Mouse (Mus musculus) brown adipose tissue, adult 24 weeks (tissue): ENCODE measurements around the gene Adarb2. TPM values are rescaled to one million over a fixed set of nuclear protein-coding genes. Genes with fewer than 3 reads are reported as not detected.

ENCODE experiments used
- H3K27ac ChIP-seq: fragments of 200-500 bp; replicated peaks from 2 replicates; pipeline ENCODE4 v1.5.1; 2012; ENCODE audit warnings: low read depth, mild to moderate bottlenecking, low read length
- H3K4me1 ChIP-seq: fragments of 200-500 bp; 2 replicates; pipeline ENCODE4 v1.6.1; 2012; ENCODE audit warnings: low read length, mixed read lengths; ENCODE audit not compliant: control insufficient read depth, insufficient read depth, insufficient read length
- H3K4me3 ChIP-seq: fragments of 200-500 bp; 2 replicates; pipeline ENCODE4 v1.5.1; 2012; ENCODE audit warnings: low read depth, mild to moderate bottlenecking, low read length, moderate library complexity; ENCODE audit not compliant: insufficient read depth
- polyA plus RNA-seq: library from polyadenylated mRNA; stranded (reverse); fragments of >200 nt; gene quantifications from 2 replicates; pipeline ENCODE4 v1.2.4, GENCODE M21; 2012; ENCODE audit not compliant: missing spikeins, insufficient read depth, insufficient read length

Gene Adarb2
- polyA plus RNA-seq, 1 experiment: not detected

- Histone ChIP-seq H3K4me3 (no peak overlapping the region), H3K4me1 (no peaks in the 10 kb centered on the region), H3K27ac (no peak overlapping the region)
Observed at GRCm38 (mm10) chr13:8633385-8634337, 431.0 kb downstream of the Adarb2 start.

- Histone ChIP-seq H3K27ac (no peak overlapping the region), H3K4me3 (no peak overlapping the region), H3K4me1 (no peaks in the 10 kb centered on the region)
Observed at GRCm38 (mm10) chr13:8642084-8642483, 439.4 kb downstream of the Adarb2 start.

- Histone ChIP-seq H3K27ac (no peak overlapping the region), H3K4me1 (no peaks in the 10 kb centered on the region), H3K4me3 (no peak overlapping the region)
Observed at GRCm38 (mm10) chr13:8643920-8644319, 441.3 kb downstream of the Adarb2 start.

GRCm38 (mm10) chr13:8644805-8645679 is 442.4 kb downstream of the Adarb2 start:
- no peaks in the 10 kb centered on the region for H3K4me1 ChIP-seq
- no peak overlapping the region for H3K4me3 ChIP-seq
- H3K27ac ChIP-seq: no peak overlapping the region

- Histone ChIP-seq H3K4me1 (no peaks in the 10 kb centered on the region), H3K4me3 (no peak overlapping the region), H3K27ac (no peak overlapping the region)
Observed at GRCm38 (mm10) chr13:8649261-8649660, 446.6 kb downstream of the Adarb2 start.

- Histone ChIP-seq H3K4me3 (no peak overlapping the region), H3K27ac (no peak overlapping the region), H3K4me1 (no peaks in the 10 kb centered on the region)
Observed at GRCm38 (mm10) chr13:8664615-8665240, 462.1 kb downstream of the Adarb2 start.

- Histone ChIP-seq H3K4me1 (no peaks in the 10 kb centered on the region), H3K4me3 (no peak overlapping the region), H3K27ac (no peak overlapping the region)
Observed at GRCm38 (mm10) chr13:8677174-8677573, 474.5 kb downstream of the Adarb2 start.

GRCm38 (mm10) chr13:8680470-8681129 is 477.9 kb downstream of the Adarb2 start:
- Histone ChIP-seq H3K4me3 (no peak overlapping the region), H3K4me1 (no peaks in the 10 kb centered on the region), H3K27ac (no peak overlapping the region)

GRCm38 (mm10) chr13:8691448-8691847 is 488.8 kb downstream of the Adarb2 start:
- Histone ChIP-seq H3K4me1 (no peaks in the 10 kb centered on the region), H3K27ac (no peak overlapping the region), H3K4me3 (no peak overlapping the region)

- Histone ChIP-seq H3K4me1 (no peaks in the 10 kb centered on the region), H3K4me3 (no peak overlapping the region), H3K27ac (no peak overlapping the region)
Observed at GRCm38 (mm10) chr13:8692787-8693186, 490.1 kb downstream of the Adarb2 start.

- H3K4me1 ChIP-seq: no peaks in the 10 kb centered on the region
- H3K4me3 ChIP-seq: no peak overlapping the region
- no peak overlapping the region for H3K27ac ChIP-seq
Observed at GRCm38 (mm10) chr13:8698451-8698850, 495.8 kb downstream of the Adarb2 start.

GRCm38 (mm10) chr13:8699831-8700230 is 497.2 kb downstream of the Adarb2 start:
- H3K27ac ChIP-seq: no peak overlapping the region
- H3K4me3 ChIP-seq: no peak overlapping the region
- no peaks in the 10 kb centered on the region for H3K4me1 ChIP-seq

- no peak overlapping the region for H3K27ac ChIP-seq
- no peaks in the 10 kb centered on the region for H3K4me1 ChIP-seq
- H3K4me3 ChIP-seq: no peak overlapping the region
Observed at GRCm38 (mm10) chr13:8700981-8701380, 498.3 kb downstream of the Adarb2 start.

- H3K4me1 ChIP-seq: no peaks in the 10 kb centered on the region
- H3K4me3 ChIP-seq: no peak overlapping the region
Observed at GRCm38 (mm10) chr13:8705296-8705695, 502.6 kb downstream of the Adarb2 start.

More at GRCm38 (mm10) chr13:8705296-8705695, 502.6 kb downstream of the Adarb2 start:
- H3K27ac ChIP-seq: no peak overlapping the region
